Mouse (Mus musculus): Measurements from ENCODE around the gene Bcar3. TPM values are rescaled to one million over a fixed set of nuclear protein-coding genes. Genes with fewer than 3 reads are reported as not detected.
"Not testable (repeated sequence)": the region's sequence is repeated elsewhere in the genome, so short reads cannot be mapped to it uniquely, and the experiment has no call there.

Gene Bcar3
- polyA plus RNA-seq, 1 experiment, result 8.8 TPM

GRCm38 (mm10) chr3:122371646-122372341 is 77.9 kb downstream of the Bcar3 start:
- peaks cover 10% of the 10 kb centered on the region; the same call in 1 of the 2 replicates for H3K4me1 ChIP-seq (ENCODE audit: control insufficient read depth, insufficient read depth, insufficient read length, low read length)
- 0 out of 2 replicates have a peak overlapping the region, but pooled peaks have one; percentile 34 for H3K27ac ChIP-seq (replicated peaks; ENCODE audit: low read depth, low read length)
- no peak overlapping the region for H3K4me3 ChIP-seq (ENCODE audit: insufficient read depth, low read depth, low read length)

- Histone ChIP-seq H3K4me1 (ENCODE audit: control insufficient read depth, insufficient read depth, insufficient read length, low read length) (peaks cover 14% of the 10 kb centered on the region), H3K4me3 (ENCODE audit: insufficient read depth, low read depth, low read length) (no peak overlapping the region), H3K27ac (replicated peaks; ENCODE audit: low read depth, low read length) (0 out of 2 replicates have a peak overlapping the region, but pooled peaks have one; percentile 34)
Observed at GRCm38 (mm10) chr3:122372617-122373016, 78.7 kb downstream of the Bcar3 start.

DNA sequence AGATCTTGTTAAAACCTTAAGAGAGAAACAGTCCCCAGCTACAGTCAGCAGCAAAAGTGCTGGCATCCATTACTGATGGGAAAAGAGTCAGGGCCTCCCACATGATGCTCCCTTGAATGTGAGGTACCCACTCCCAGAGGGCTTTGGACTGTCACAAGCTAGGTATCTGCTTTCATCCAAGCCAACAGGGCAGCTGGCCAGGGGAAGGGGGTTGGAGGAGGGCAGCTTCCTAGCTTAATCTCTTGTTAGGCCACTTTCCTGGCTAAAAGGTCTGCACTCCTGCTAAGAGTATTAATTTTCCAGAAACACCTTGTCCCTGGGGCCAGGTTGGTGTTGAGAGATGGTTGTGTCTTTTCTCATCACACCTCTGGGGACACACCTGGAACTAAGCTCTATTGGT is 82.1 kb downstream of the Bcar3 start:
- Histone ChIP-seq H3K27ac (replicated peaks; ENCODE audit: low read depth, low read length) (no peak overlapping the region), H3K4me1 (ENCODE audit: control insufficient read depth, insufficient read depth, insufficient read length, low read length) (peaks cover 24% of the 10 kb centered on the region)

DNA sequence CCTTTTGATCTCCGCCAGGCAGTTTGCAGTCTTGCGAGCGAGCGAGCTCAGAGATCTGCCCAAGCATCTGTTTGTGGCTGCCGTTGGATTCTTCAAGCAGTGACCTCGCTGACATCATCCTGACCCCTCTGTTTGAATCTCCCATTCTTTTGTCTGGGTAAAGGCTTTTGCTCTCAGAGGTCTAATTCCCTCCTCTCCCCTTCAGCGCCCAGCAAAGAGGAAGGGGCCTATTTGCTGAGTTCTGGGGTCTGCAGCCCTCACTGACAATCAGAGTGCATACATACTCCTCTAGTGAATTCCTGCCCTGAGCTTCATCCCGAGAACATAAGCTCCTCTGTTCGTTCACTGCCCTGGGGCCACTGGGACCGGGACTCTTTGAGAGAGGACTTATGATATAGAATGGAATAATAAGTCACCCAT is 82.5 kb downstream of the Bcar3 start:
- no peak overlapping the region for H3K27ac ChIP-seq (replicated peaks; ENCODE audit: low read depth, low read length)
- H3K4me1 ChIP-seq (ENCODE audit: control insufficient read depth, insufficient read depth, insufficient read length, low read length), result peaks cover 24% of the 10 kb centered on the region

More for the DNA sequence above, 82.1 kb downstream of the Bcar3 start:
- H3K4me3 ChIP-seq (ENCODE audit: insufficient read depth, low read depth, low read length), result no peak overlapping the region

GRCm38 (mm10) chr3:122376841-122377464 is 83.0 kb downstream of the Bcar3 start:
- peaks cover 24% of the 10 kb centered on the region for H3K4me1 ChIP-seq (ENCODE audit: control insufficient read depth, insufficient read depth, insufficient read length, low read length)
- no peak overlapping the region for H3K4me3 ChIP-seq (ENCODE audit: insufficient read depth, low read depth, low read length)
- H3K27ac ChIP-seq (replicated peaks; ENCODE audit: low read depth, low read length), result no peak overlapping the region

More for the DNA sequence above, 82.5 kb downstream of the Bcar3 start:
- H3K4me3 ChIP-seq (ENCODE audit: insufficient read depth, low read depth, low read length), result no peak overlapping the region

DNA sequence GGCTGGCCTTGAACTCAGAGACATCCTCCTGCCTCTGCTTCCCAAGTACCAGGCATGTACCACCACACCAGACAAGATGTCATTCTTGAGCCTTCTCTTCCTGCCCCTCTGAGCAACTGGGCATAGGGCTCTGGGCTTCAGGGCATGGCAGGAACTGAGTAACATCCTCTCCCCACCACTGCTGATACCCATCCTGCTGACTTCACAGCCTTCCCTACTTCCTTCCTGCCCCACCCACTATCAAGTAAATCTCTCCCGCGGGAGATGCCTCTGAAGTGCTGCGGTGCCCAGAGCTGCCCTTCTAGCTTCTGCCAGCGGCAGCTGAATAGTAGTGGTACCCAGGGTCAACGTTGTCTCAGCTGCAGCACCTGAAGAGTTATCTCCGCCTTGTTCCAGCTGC is 84.7 kb downstream of the Bcar3 start:
- peaks cover 24% of the 10 kb centered on the region for H3K4me1 ChIP-seq (ENCODE audit: control insufficient read depth, insufficient read depth, insufficient read length, low read length)
- H3K27ac ChIP-seq (replicated peaks; ENCODE audit: low read depth, low read length), result no peak overlapping the region
- H3K4me3 ChIP-seq (ENCODE audit: insufficient read depth, low read depth, low read length), result no peak overlapping the region

- Histone ChIP-seq H3K4me1 (ENCODE audit: control insufficient read depth, insufficient read depth, insufficient read length, low read length) (peaks cover 21% of the 10 kb centered on the region), H3K4me3 (ENCODE audit: insufficient read depth, low read depth, low read length) (no peak overlapping the region), H3K27ac (replicated peaks; ENCODE audit: low read depth, low read length) (no peak overlapping the region)
Observed at GRCm38 (mm10) chr3:122380776-122381175, 86.8 kb downstream of the Bcar3 start.

DNA sequence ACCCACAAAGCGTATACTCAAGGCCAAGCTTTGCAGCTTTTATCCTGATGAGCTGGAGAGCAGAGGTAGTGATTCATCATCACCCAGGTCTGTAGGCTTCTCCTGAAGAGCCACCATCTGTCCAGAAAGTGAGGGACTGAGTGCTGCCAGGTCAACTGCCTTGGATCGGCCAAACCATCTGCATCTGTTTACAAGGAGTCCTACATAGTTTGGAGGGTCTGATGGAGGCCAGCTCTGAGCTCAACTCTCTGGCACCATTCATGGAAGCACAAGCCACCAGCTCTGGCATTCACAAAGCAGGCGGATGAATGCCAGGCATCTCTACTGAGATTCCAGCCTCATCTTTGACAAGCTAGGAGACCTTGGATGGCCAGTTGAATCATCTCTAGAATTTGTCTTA is 87.7 kb downstream of the Bcar3 start:
- peaks cover 14% of the 10 kb centered on the region for H3K4me1 ChIP-seq (ENCODE audit: control insufficient read depth, insufficient read depth, insufficient read length, low read length)
- no peak overlapping the region for H3K4me3 ChIP-seq (ENCODE audit: insufficient read depth, low read depth, low read length)
- H3K27ac ChIP-seq (replicated peaks; ENCODE audit: low read depth, low read length), result no peak overlapping the region

DNA sequence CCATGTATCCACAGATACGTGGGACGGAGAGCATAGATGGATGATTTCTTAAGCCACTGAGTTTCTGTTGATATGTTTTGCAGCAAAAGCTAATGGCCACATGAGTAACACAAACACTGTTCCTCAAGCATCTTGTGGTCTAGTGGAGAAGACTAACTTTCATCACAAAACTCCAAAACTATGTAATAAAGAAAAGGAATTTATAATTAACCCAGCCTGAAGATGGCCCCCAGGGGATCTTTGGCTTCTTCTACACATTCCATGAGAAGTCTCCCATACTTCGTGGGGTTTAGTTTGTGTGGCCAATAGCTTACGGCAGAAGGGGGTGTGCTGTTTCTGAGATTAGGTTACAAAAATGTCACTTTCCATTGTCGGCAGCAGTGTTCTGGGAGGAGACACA is 92.5 kb downstream of the Bcar3 start:
- Histone ChIP-seq H3K4me3 (ENCODE audit: insufficient read depth, low read depth, low read length) (no peak overlapping the region), H3K27ac (replicated peaks; ENCODE audit: low read depth, low read length) (no peak overlapping the region), H3K4me1 (ENCODE audit: control insufficient read depth, insufficient read depth, insufficient read length, low read length) (no peaks in the 10 kb centered on the region)

DNA sequence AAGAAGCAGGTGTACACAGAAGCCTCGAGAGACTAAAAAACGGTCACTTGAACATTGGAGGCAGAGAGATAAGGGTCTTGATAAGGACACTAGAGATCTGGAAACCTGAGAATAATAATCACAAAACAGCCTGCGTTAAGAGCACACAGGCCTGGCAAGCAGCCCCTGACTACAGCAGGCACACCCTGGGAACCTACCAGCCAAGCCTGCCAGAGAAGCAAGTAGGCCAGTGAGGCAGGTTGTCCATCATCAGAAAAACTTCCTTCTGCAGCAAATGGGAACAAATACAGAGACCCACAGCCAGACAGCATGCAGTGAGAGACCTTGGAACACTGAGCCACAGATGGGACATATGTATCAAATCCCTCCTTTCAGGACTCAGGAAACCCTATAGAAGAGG is 93.8 kb downstream of the Bcar3 start:
- H3K27ac ChIP-seq (replicated peaks; ENCODE audit: low read depth, low read length), result no peak overlapping the region
- H3K4me1 ChIP-seq (ENCODE audit: control insufficient read depth, insufficient read depth, insufficient read length, low read length), result no peaks in the 10 kb centered on the region
- no peak overlapping the region for H3K4me3 ChIP-seq (ENCODE audit: insufficient read depth, low read depth, low read length)

- Histone ChIP-seq H3K27ac (replicated peaks; ENCODE audit: low read depth, low read length) (no peak overlapping the region), H3K4me3 (ENCODE audit: insufficient read depth, low read depth, low read length) (no peak overlapping the region), H3K4me1 (ENCODE audit: control insufficient read depth, insufficient read depth, insufficient read length, low read length) (peaks cover 8% of the 10 kb centered on the region; the same call in 1 of the 2 replicates)
Observed at GRCm38 (mm10) chr3:122389972-122390371, 96.0 kb downstream of the Bcar3 start.

DNA sequence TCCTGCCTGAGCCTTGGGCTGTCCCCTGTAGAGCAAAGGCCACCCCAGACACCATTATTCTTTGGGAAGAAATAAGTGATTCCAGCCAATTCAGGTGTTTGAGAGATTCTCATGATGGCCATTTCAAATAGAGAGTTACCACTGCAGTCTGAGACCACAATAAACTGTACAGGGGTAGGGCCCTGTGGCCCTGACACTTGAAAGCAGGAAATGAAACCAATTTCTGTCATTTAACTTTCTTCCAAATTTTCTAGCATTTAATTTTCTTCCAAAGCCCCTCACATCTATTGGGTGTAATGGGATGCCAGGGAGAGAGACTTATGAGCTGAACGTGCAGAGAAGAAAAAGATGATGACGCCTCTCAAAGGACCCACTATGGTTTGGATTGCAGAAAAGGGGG is 97.2 kb downstream of the Bcar3 start:
- H3K27ac ChIP-seq (replicated peaks; ENCODE audit: low read depth, low read length), result no peak overlapping the region
- H3K4me3 ChIP-seq (ENCODE audit: insufficient read depth, low read depth, low read length), result no peak overlapping the region
- peaks cover 8% of the 10 kb centered on the region; the same call in 1 of the 2 replicates for H3K4me1 ChIP-seq (ENCODE audit: control insufficient read depth, insufficient read depth, insufficient read length, low read length)

GRCm38 (mm10) chr3:122391816-122392215 is 97.9 kb downstream of the Bcar3 start:
- Histone ChIP-seq H3K27ac (replicated peaks; ENCODE audit: low read depth, low read length) (no peak overlapping the region), H3K4me1 (ENCODE audit: control insufficient read depth, insufficient read depth, insufficient read length, low read length) (peaks cover 8% of the 10 kb centered on the region; the same call in 1 of the 2 replicates), H3K4me3 (ENCODE audit: insufficient read depth, low read depth, low read length) (no peak overlapping the region)

GRCm38 (mm10) chr3:122393411-122393810 is 99.5 kb downstream of the Bcar3 start:
- H3K4me3 ChIP-seq (ENCODE audit: insufficient read depth, low read depth, low read length); H3K27ac ChIP-seq (replicated peaks; ENCODE audit: low read depth, low read length); H3K4me1 ChIP-seq (ENCODE audit: control insufficient read depth, insufficient read depth, insufficient read length, low read length): not testable (repeated sequence)

- H3K4me1 ChIP-seq (ENCODE audit: control insufficient read depth, insufficient read depth, insufficient read length, low read length), result peaks cover 8% of the 10 kb centered on the region; the same call in 1 of the 2 replicates
- 0 out of 2 replicates have a peak overlapping the region, but pooled peaks have one; percentile 30 for H3K27ac ChIP-seq (replicated peaks; ENCODE audit: low read depth, low read length)
- H3K4me3 ChIP-seq (ENCODE audit: insufficient read depth, low read depth, low read length), result no peak overlapping the region
Observed at GRCm38 (mm10) chr3:122393836-122394374, 100.0 kb downstream of the Bcar3 start.
